In the genomic region with DNA sequence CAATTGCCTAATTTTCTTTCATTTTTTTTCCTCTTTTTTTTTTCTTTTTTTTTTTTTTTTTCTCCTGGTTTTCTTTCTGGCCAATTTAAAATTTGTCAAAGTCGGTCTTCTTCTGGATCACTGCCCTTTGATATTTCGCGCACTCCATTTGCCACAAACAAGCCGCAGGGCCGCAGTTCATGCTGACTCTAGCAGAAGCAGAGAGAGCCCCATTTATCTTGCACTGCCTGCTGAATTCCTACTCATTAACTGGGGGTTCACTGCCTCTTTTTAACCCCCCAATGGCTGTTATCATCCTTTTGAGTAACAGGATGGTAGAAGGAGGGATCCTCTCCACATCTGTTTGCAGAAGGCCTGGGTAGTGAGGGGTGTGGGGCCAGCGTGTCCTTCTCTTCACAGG, we compare ENCODE assay signal across 21 mouse cellular contexts.
A peak's percentile ranks its signal among the peaks of the same experiment; 100 is the strongest.
DNase-seq lines count a peak whose midpoint lies in the region; ATAC-seq and TF ChIP-seq lines count a peak whose summit lies in the region.
"Had no signal": no experiment of that assay in that cellular context is flagged by ENCODE, and none has a peak within 500 bp of the region (broad histone marks: within the 10 kb centered on the region; RNA-seq: fewer than 3 reads in every experiment).

No protein-coding gene starts in this region.

- H3K36me3 ChIP-seq in kidney, adult 2 months (ENCODE audit: control insufficient read depth, insufficient read depth, low read length) = no peaks in the 10 kb centered on the region
- H3K36me3 ChIP-seq in kidney, embryonic 14.5 days (ENCODE audit: control insufficient read depth, insufficient read depth, low read length) = no peaks in the 10 kb centered on the region; the same call in 1 of the 2 replicates
- H3K36me3 ChIP-seq in hindbrain, postnatal 0 days (ENCODE audit: insufficient read depth, low read length) = peaks cover 7% of the 10 kb centered on the region; the same call in 1 of the 2 replicates
- H3K36me3 ChIP-seq: neural tube, embryonic 12.5 days had no signal

- H3K9me3 ChIP-seq in kidney, embryonic 14.5 days (ENCODE audit: control insufficient read depth, low read length) = no peaks in the 10 kb centered on the region
- H3K9me3 ChIP-seq in hindbrain, postnatal 0 days (ENCODE audit: low read length) = no peaks in the 10 kb centered on the region
- H3K9me3 ChIP-seq: G1E; heart, embryonic 12.5 days; kidney, embryonic 15.5 days; lung, embryonic 15.5 days; neural tube, embryonic 12.5 days had no signal

- H3K4me1 ChIP-seq in kidney, adult 2 months (ENCODE audit: control insufficient read depth, insufficient read depth, low read length) = no peaks in the 10 kb centered on the region
- H3K4me1 ChIP-seq in kidney, embryonic 14.5 days (ENCODE audit: control insufficient read depth, insufficient read depth, low read length) = no peaks in the 10 kb centered on the region
- H3K4me1 ChIP-seq in hindbrain, postnatal 0 days (ENCODE audit: insufficient read depth, low read length) = 0 out of 2 replicates have a peak, but pooled peaks cover 6% of the 10 kb centered on the region
- H3K4me1 ChIP-seq: lung, embryonic 15.5 days had no signal

- no peaks in the 10 kb centered on the region for H3K27me3 ChIP-seq in kidney, adult 2 months (replicated peaks; ENCODE audit: control insufficient read depth, insufficient read depth, low read length)
- H3K27me3 ChIP-seq in kidney, embryonic 14.5 days (ENCODE audit: control insufficient read depth, insufficient read depth, low read length) = no peaks in the 10 kb centered on the region
- no peaks in the 10 kb centered on the region for H3K27me3 ChIP-seq in hindbrain, postnatal 0 days (ENCODE audit: insufficient read depth, low read length)
- H3K27me3 ChIP-seq: heart, embryonic 12.5 days; kidney, embryonic 15.5 days; lung, embryonic 15.5 days; neural tube, embryonic 12.5 days had no signal

- no peak overlapping the region for H3K4me2 ChIP-seq in kidney, embryonic 14.5 days (replicated peaks; ENCODE audit: low read depth, low read length)
- no peak overlapping the region for H3K4me2 ChIP-seq in hindbrain, postnatal 0 days (ENCODE audit: low read depth, low read length)
- H3K4me2 ChIP-seq: heart, embryonic 12.5 days; kidney, embryonic 15.5 days; lung, embryonic 15.5 days; neural tube, embryonic 12.5 days had no signal

- no peak for ATAC-seq in kidney, embryonic 14.5 days (ENCODE audit: low FRiP score, low TSS enrichment)
- no peak for ATAC-seq in hindbrain, postnatal 0 days

- H3K27ac ChIP-seq in kidney, adult 2 months (ENCODE audit: insufficient read depth, low read depth, low read length) = no peak overlapping the region
- no peak overlapping the region for H3K27ac ChIP-seq in kidney, embryonic 14.5 days (ENCODE audit: low read depth, low read length)
- H3K27ac ChIP-seq in hindbrain, postnatal 0 days = no peak overlapping the region
- H3K27ac ChIP-seq: gastrocnemius, adult 2 months; kidney, embryonic 15.5 days; liver, embryonic 14.5 days; lung, embryonic 15.5 days; neural tube, embryonic 12.5 days had no signal

- TF ChIP-seq CTCF in kidney, adult 2 months (conservative IDR thresholded peaks at IDR 0.05; ENCODE audit: insufficient read depth, insufficient read length, low read depth, low read length) = no peak
- no peak for TF ChIP-seq CTCF in hindbrain, postnatal 0 days (IDR thresholded peaks at IDR 0.05; ENCODE audit: low read depth)

- no peak overlapping the region for H3K9ac ChIP-seq in kidney, embryonic 14.5 days (ENCODE audit: low read depth, low read length)
- no peak overlapping the region for H3K9ac ChIP-seq in hindbrain, postnatal 0 days (replicated peaks; ENCODE audit: low read length)
- H3K9ac ChIP-seq: heart, embryonic 12.5 days; kidney, embryonic 15.5 days; liver, embryonic 14.5 days; lung, embryonic 15.5 days; neural tube, embryonic 12.5 days had no signal

- DNase-seq in embryo, embryonic 10 days (ENCODE audit: low spot score) = peak; percentile 29
- DNase-seq in embryo, embryonic 9.5 days (ENCODE audit: extremely low spot score) = no peak
- DNase-seq in kidney, adult 2 months = peak; percentile 31
- peak; percentile 74 for DNase-seq in Muller cell, postnatal 12 days (ENCODE audit: inconsistent ontology term)
- DNase-seq in hindbrain, postnatal 0 days (ENCODE audit: low spot score) = peak; percentile 19
- DNase-seq in urinary bladder, postnatal 10 days (ENCODE audit: low spot score) = no peak
- no peak for DNase-seq in urinary bladder, postnatal 4 days (ENCODE audit: low spot score in 2 of 2)
- DNase-seq: adrenal gland, postnatal 25 days; cerebellum, adult 18-20 months; cerebellum, postnatal 25 days; gastrocnemius, adult 2 months; lung, postnatal 4 days; right cerebral cortex, postnatal 25 days; thymus, postnatal 36 days had no signal

- WGBS in kidney, adult 2 months = 69% methylated on average over 6 of the region's 6 CpGs
- 73% methylated on average over 6 of the region's 6 CpGs for WGBS in kidney, embryonic 14.5 days
- WGBS in hindbrain, postnatal 0 days = 41% methylated on average over 6 of the region's 6 CpGs

- H3K4me3 ChIP-seq in kidney, adult 2 months (ENCODE audit: insufficient read depth, low read depth, low read length) = no peak overlapping the region
- no peak overlapping the region for H3K4me3 ChIP-seq in kidney, embryonic 14.5 days (ENCODE audit: low read length)
- no peak overlapping the region for H3K4me3 ChIP-seq in hindbrain, postnatal 0 days (ENCODE audit: low read length)
- H3K4me3 ChIP-seq: gastrocnemius, adult 2 months; heart, embryonic 12.5 days; kidney, embryonic 15.5 days; lung, embryonic 15.5 days; neural tube, embryonic 12.5 days had no signal

- TF ChIP-seq POLR2A in kidney, adult 2 months (IDR thresholded peaks at IDR 0.05; ENCODE audit: low read depth, low read length) = no peak

Comparison
In these comparisons a context has a peak if more than half of its experiments do, and no peak if none do; other contexts are left out.
1. DNase-seq: peak in embryo, embryonic 10 days (single experiment), kidney, adult 2 months (single experiment), Muller cell, postnatal 12 days (single experiment) and hindbrain, postnatal 0 days (single experiment); none in embryo, embryonic 9.5 days (single experiment), urinary bladder, postnatal 10 days (single experiment) and urinary bladder, postnatal 4 days (0 of 2).